Mouse (Mus musculus) brain, adult 2 months (tissue): ENCODE measurements around the gene Nrcam.

Experiments used
- DNase-seq: peaks from one replicate; pipeline ENCODE4 v3.0.0; 2011; ENCODE audit warnings: low read depth, low spot score

Nrcam gene

GRCm38 (mm10) chr12:44515066-44515465, 186.4 kb downstream of the Nrcam start:
- peak; percentile 89 for DNase-seq

DNA sequence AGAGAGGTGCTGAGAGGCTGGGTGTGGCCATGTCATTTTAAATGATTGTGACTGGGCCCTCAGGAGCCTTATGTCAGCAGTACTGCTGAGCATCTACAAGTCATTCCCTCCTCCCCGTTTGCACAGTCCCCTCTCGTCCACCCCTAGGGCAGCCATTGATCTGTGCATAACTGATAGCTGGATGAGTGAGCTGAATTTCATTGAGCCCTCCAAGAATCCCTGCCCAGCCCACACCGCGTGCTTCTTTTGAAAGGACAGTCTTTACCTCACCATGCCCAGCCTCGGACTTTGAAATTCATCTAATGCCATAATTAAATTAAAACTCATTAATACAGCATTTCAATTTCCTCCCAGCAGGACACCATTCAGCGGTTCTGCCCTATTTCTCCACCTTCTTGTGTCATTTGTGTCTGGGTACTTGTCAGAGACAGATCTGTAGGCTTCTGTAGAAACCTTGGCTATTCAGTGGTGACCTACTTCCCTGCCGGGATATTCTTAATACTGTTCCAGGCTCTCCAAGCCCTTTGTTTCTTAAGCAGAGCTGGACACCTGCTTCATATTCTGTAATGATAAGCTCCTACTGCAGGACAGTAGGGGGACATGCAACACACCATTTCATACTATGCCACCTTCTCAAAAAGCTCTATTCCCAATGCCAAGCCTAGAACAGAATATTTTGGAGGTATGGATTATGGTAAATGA, 190.9 kb downstream of the Nrcam start:
- DNase-seq: peak; percentile 44

GRCm38 (mm10) chr12:44521496-44521895, 192.8 kb downstream of the Nrcam start:
- peak; percentile 75 for DNase-seq

GRCm38 (mm10) chr12:44524621-44525565, 196.2 kb downstream of the Nrcam start:
- peak; percentile 66 for DNase-seq

- DNase-seq: no peak
These were observed 199.8 kb downstream of the Nrcam start for GRCm38 (mm10) chr12:44528391-44529016.

GRCm38 (mm10) chr12:44532337-44533113, 203.8 kb downstream of the Nrcam start:
- peak; percentile 74 for DNase-seq

GRCm38 (mm10) chr12:44534100-44534633, 205.5 kb downstream of the Nrcam start:
- DNase-seq: no peak

DNA sequence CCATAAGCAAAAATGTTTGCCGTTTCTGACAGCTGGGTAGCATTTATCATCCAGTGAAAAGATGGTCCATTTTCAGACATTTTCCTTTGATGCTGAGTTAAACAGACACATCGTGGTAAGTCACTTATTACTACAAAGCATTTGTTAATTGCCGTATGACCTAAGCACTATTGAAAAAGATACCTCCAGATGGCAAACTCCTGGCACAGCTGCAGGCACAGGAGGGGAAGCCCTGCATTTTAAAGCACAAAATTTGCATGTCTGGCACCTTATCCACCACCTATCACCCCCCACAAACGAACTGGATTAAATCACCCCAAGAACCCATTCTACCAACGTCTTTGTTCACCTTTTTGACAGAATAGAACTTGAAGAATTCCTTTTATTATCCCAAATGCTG, 206.9 kb downstream of the Nrcam start:
- DNase-seq: peak; percentile 41

DNA sequence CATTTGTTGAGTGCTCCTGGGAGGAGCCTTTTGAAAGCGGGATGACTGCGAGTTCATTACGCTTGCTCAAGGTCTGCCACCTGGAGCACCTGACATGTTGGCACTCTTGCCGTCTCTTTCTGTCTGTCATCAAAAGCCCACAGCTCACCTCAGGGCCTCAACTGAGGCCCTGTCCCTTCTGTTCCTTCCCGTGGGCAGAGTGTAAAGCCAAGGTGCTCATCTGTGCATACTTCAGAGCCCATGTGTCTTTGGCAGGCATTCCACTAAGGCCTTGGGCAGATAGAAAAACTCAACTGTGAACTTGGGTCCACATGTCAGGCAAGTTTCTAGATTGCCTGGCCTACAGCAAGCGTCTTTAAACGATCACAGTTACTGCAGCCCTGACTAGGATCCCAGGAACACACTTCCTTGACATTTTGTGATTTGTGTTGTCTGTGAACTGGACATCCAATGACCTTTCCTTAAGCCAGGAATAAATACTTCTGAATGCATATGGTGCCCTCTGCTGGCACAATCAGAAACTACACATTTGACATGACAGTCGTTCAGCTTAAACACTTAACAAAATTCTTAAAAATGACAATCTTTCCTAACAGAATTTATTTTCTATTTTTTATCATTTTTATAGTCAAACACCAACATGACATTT, 219.2 kb downstream of the Nrcam start:
- DNase-seq: peak; percentile 95

DNA sequence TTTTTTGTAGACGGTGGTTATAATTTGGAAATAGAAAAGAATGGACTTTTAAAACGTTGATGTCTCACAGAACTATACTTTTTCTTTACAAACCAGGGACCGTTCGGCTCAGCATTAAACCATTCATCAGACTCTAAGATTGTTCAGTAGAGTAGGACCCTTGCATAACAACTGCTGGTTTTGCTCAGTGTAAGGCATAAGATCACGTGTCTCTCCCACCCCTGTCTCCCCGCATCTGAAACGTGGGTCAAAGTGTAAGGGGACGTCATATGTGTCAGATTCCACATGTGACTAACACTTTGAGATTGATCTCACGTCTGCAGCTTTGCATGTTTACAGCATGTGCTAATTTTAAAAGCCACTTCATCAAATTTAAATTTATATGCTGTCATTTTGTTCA, 219.8 kb downstream of the Nrcam start:
- no peak for DNase-seq

DNA sequence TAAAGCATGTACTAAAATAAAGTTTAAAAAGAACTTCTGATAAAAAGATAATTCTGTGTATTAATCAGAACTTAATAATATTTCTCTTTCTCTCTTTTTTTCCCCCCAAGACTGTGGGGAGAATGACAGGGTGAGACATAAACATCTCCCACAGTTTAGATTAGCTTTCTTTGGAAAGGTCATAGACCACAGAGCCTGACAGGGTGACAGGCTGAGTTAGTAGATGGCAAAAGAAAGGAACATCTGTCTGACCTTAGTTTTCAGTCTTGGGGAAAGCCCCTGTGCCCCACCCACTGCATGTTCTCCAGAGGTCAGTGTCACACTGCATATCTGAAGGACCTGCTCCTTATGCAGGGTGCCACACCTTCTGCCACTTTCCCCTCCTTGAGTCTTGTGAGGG, 222.9 kb downstream of the Nrcam start:
- DNase-seq: no peak

- no peak for DNase-seq
These were observed 225.4 kb downstream of the Nrcam start for GRCm38 (mm10) chr12:44554051-44554450.

GRCm38 (mm10) chr12:44554808-44555207, 226.1 kb downstream of the Nrcam start:
- peak; percentile 98 for DNase-seq

DNA sequence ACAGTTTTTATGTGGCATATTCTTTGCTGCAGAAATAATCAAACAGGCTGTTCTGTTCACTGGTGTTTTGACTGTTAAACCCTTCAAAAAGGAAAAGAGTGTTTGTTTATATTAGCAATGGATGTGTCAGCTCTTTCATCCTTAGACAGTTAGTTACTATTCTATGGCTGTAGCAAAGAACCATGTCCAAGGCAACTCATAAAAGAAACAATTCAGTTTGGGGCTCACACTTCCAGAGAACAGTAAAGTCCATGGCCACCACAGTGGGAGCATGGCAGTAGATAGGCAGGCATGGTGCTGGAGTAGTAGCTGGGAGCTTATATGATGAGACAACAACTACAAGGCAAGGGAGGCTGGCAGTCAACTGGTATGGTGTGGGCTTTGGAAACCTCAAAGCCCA, 231.3 kb downstream of the Nrcam start:
- DNase-seq: no peak

DNA sequence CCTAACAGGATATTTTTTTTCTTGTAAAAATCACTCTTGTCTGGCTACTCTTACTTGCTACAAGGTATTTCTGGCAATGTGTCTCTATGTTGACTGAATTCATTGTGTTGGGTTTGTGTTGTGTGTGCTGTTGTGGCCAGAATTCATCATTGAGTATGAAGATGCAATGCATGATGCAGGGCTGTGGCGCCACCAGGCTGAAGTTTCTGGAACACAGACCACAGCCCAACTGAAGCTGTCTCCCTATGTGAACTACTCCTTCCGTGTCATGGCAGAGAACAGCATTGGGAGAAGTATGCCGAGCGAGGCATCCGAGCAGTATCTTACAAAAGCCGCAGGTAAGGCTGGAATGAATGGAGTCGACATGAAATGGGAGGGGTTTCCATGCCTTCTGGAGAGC, 241.4 kb downstream of the Nrcam start:
- DNase-seq: no peak

GRCm38 (mm10) chr12:44572664-44573063, 244.0 kb downstream of the Nrcam start:
- DNase-seq: peak; percentile 71

DNA sequence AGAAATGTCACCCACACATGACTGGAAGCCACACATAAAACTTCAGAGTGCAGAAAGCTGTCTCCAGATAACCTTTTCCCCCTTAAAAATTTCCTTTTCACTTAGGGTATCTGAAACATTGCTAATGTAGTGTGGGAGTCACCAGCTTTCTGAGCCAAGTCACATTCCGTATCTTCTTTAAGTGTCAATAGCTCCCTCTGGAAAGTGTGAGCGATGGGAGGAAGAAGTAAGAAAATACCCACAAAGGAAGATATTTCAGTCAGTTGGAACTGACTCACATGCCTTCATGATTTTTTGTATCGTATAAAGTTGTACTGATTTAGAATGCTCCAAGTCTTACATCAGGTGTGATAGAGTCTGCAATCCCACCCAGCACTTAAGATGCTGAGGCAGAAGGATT, 245.5 kb downstream of the Nrcam start:
- peak; percentile 44 for DNase-seq

GRCm38 (mm10) chr12:44601410-44602149, 272.9 kb downstream of the Nrcam start:
- peak; percentile 76 for DNase-seq

GRCm38 (mm10) chr12:44602269-44602957, 273.7 kb downstream of the Nrcam start:
- no peak for DNase-seq
